9 mouse cellular contexts compared by ENCODE assay signal in the genomic region with DNA sequence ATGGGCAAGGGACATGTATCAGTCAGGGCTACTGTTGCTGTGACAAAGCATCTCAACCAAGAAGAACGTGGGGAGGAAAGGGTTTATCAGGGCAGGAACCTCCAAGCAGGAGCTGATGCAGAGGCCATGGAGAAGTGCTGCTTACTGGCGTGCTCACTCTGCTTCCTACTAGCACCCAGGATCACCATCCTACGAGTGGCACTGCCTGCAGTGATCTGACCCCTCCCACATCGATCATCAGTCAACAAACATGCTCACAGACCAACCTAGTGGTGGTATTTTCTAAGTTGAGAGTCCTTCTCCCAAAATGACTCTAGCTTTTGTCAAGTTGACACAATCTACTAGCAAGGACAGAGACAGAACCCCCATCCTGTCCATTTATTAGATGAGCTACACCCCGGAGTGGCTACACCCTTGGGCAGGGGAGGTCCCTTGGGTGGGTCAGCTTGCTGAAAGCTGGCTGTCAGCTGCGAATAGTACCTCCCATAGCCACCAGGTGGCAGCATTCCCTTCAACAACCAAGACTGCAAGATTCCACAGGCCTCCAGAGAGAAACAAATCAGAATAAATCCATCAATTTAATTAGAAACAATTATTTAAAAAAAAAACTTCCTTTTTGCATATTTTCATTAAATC.
DNase-seq lines count a peak whose midpoint lies in the region; ATAC-seq and TF ChIP-seq lines count a peak whose summit lies in the region.
"Had no signal": no experiment of that assay in that cellular context is flagged by ENCODE, and none has a peak within 500 bp of the region (broad histone marks: within the 10 kb centered on the region; RNA-seq: fewer than 3 reads in every experiment).

No protein-coding gene starts in this region.

- no peak overlapping the region for H3K4me2 ChIP-seq in hindbrain, embryonic 13.5 days

- H3K9me3 ChIP-seq in hindbrain, embryonic 13.5 days, result no peaks in the 10 kb centered on the region
- H3K9me3 ChIP-seq in megakaryocyte, embryonic 14.5 days, result peaks cover 17% of the 10 kb centered on the region

- no peak overlapping the region for H3K27ac ChIP-seq in hindbrain, embryonic 13.5 days
- H3K27ac ChIP-seq: macrophage had no signal

- H3K4me1 ChIP-seq in hindbrain, embryonic 13.5 days (replicated peaks), result peaks cover 7% of the 10 kb centered on the region
- H3K4me1 ChIP-seq in megakaryocyte, embryonic 14.5 days, result peaks cover 45% of the 10 kb centered on the region

- ATAC-seq in Patski, result no peak
- ATAC-seq in frontal cortex, adult (ENCODE audit: low TSS enrichment), result peak; percentile 76
- ATAC-seq in hindbrain, embryonic 13.5 days (ENCODE audit: low FRiP score), result peak; percentile 73; the same call in 1 of the 2 replicates

- H3K36me3 ChIP-seq in hindbrain, embryonic 13.5 days, result no peaks in the 10 kb centered on the region
- peaks cover 4% of the 10 kb centered on the region for H3K36me3 ChIP-seq in megakaryocyte, embryonic 14.5 days (replicated peaks; ENCODE audit: low read length)

- CTCF ChIA-PET in Patski (lab: Charles Lee), result interaction anchor here (0.8 to 2.2 kb wide), 9 partner anchors 9 to 147 kb away, joined by 4 to 28 read pairs (median 6); no protein-coding TSS in a partner anchor

- H3K27me3 ChIP-seq in Patski, result peaks cover 7% of the 10 kb centered on the region
- H3K27me3 ChIP-seq in hindbrain, embryonic 13.5 days, result 0 out of 2 replicates have a peak, but pooled peaks cover 15% of the 10 kb centered on the region
- peaks cover 11% of the 10 kb centered on the region for H3K27me3 ChIP-seq in megakaryocyte, embryonic 14.5 days (replicated peaks)

- no peak overlapping the region for H3K4me3 ChIP-seq in hindbrain, embryonic 13.5 days
- H3K4me3 ChIP-seq in megakaryocyte, embryonic 14.5 days (replicated peaks), result peak overlapping the region; percentile 53

- 41% methylated on average over 6 of the region's 6 CpGs for WGBS in hindbrain, embryonic 13.5 days

- peak; percentile 81 for TF ChIP-seq CTCF in Patski (IDR thresholded peaks at IDR 0.05)

- POLR2A ChIA-PET in Patski (lab: Charles Lee), result no interaction called here

- no peak overlapping the region for H3K9ac ChIP-seq in hindbrain, embryonic 13.5 days

- no peak for DNase-seq in Patski (ENCODE audit: low read depth, low spot score)
- peak; percentile 51 for DNase-seq in cerebellum, adult 8-10 months
- peak; percentile 52 to 72 for DNase-seq in layer of hippocampus, postnatal 14 days (ENCODE audit: low spot score in 2 of 2)
- peak; percentile 70 to 72 for DNase-seq in right cerebral cortex, adult 2 months (ENCODE audit: low spot score in 2 of 2)
- peak; percentile 36 to 59 for DNase-seq in urinary bladder, postnatal 36 days (ENCODE audit: low spot score in 2 of 2)

- in situ Hi-C loops in Patski (cut with MboI; ENCODE audit: low pct_unique_long_range_greater_than_20kb), result loop anchor here (5.0 kb wide), 1 partner anchor 140 kb away; no protein-coding TSS in a partner anchor
